Mouse (Mus musculus) lung, embryonic 14.5 days (tissue): ENCODE data around the gene Mpp2. TPM values are rescaled to one million over a fixed set of nuclear protein-coding genes. Genes with fewer than 3 reads are reported as not detected.

Source experiments
- ATAC-seq: fragments of 200-750 bp; cut with Nextera tagmentation; 2 replicates; pipeline ENCODE4 v1.8.0; 2017; ENCODE audit warnings: mild to moderate bottlenecking, moderate TSS enrichment, moderate library complexity; ENCODE audit not compliant: insufficient read depth
- DNase-seq: peaks from one replicate; pipeline ENCODE4 v3.0.0-alpha.2; 2015
- H3K27ac ChIP-seq: fragments of 300-500 bp; sonication (generic); 2 replicates; pipeline ENCODE4 v1.5.1; 2014; ENCODE audit warnings: low read depth, mild to moderate bottlenecking, moderate library complexity
- H3K27me3 ChIP-seq: fragments of 300-500 bp; sonication (generic); 2 replicates; pipeline ENCODE4 v1.6.1; 2014; ENCODE audit warnings: low read length, control low read depth; ENCODE audit not compliant: insufficient read depth
- H3K36me3 ChIP-seq: fragments of 300-500 bp; sonication (generic); 2 replicates; pipeline ENCODE4 v1.6.1; 2014; ENCODE audit warnings: control low read depth; ENCODE audit not compliant: insufficient read depth
- H3K4me1 ChIP-seq: fragments of 300-500 bp; sonication (generic); 2 replicates; pipeline ENCODE4 v1.6.1; 2014; ENCODE audit warnings: antibody characterized with exemption, control low read depth; ENCODE audit not compliant: insufficient read depth
- H3K4me2 ChIP-seq: fragments of 300-500 bp; sonication (generic); 2 replicates; pipeline ENCODE4 v1.6.1; 2014; ENCODE audit warnings: mild to moderate bottlenecking
- H3K4me3 ChIP-seq: fragments of 300-500 bp; sonication (generic); 2 replicates; pipeline ENCODE4 v1.5.1; 2014; ENCODE audit warnings: low read depth, low read length
- H3K9ac ChIP-seq: fragments of 300-500 bp; sonication (generic); 2 replicates; pipeline ENCODE4 v1.6.1; 2014
- H3K9me3 ChIP-seq: fragments of 300-500 bp; sonication (generic); 2 replicates; pipeline ENCODE4 v1.6.1; 2016; ENCODE audit warnings: low read depth, low read length, control low read depth
- CTCF ChIP-seq: IDR thresholded peaks from 2 replicates; pipeline ENCODE4 v1.5.1; 2016; ENCODE audit warnings: antibody characterized with exemption, low read depth
- WGBS: fragments of 180-500 bp; shearing (Covaris S2); extraction: QIAGEN DNeasy Blood & Tissue Kit; methylation state at CpG from one replicate; pipeline ENCODE4 v1.1.7; 2014; 5-methylcytosine and 5-hydroxymethylcytosine counted together
- polyA plus RNA-seq: library from polyadenylated mRNA; unstranded; fragments of >200 nt; fragmentation: Nextera tagmentation; extraction: Ambion mirVana; gene quantifications from 2 replicates; pipeline ENCODE4 v1.2.1, GENCODE M21; 2014

Gene Mpp2
- polyA plus RNA-seq, 1 experiment from 2014 or later, result 6.3 TPM

- H3K4me1 ChIP-seq, result peaks cover 11% of the 10 kb centered on the region; the same call in 1 of the 2 replicates
- WGBS, result under 1% methylated on average over 20 of the region's 20 CpGs
- no peaks in the 10 kb centered on the region for H3K9me3 ChIP-seq
- peak overlapping the region; percentile 85 for H3K27ac ChIP-seq
- ATAC-seq (peak; percentile 61), DNase-seq (peak; percentile 92)
- peak overlapping the region; percentile 56 for H3K9ac ChIP-seq
- TF ChIP-seq CTCF, result peak; percentile 65
- H3K27me3 ChIP-seq, result no peaks in the 10 kb centered on the region
- H3K4me2 ChIP-seq, result peak overlapping the region; percentile 95
- H3K4me3 ChIP-seq, result peak overlapping the region; percentile 68
- no peaks in the 10 kb centered on the region for H3K36me3 ChIP-seq
Observed at GRCm38 (mm10) chr11:102089088-102089808, 933 bp upstream of the Mpp2 start.

GRCm38 (mm10) chr11:102087081-102087751, 1.1 kb downstream of the Mpp2 start:
- peak overlapping the region; percentile 68 for H3K4me3 ChIP-seq
- no peaks in the 10 kb centered on the region for H3K27me3 ChIP-seq
- no peaks in the 10 kb centered on the region for H3K9me3 ChIP-seq
- TF ChIP-seq CTCF, result no peak
- H3K27ac ChIP-seq, result peak overlapping the region; percentile 85
- no peaks in the 10 kb centered on the region for H3K36me3 ChIP-seq
- H3K4me1 ChIP-seq, result peaks cover 11% of the 10 kb centered on the region
- ATAC-seq (peak; percentile 84), DNase-seq (peak; percentile 92)
- WGBS, result under 1% methylated on average over 39 of the region's 39 CpGs
- peak overlapping the region; percentile 56 for H3K9ac ChIP-seq
- peak overlapping the region; percentile 95 for H3K4me2 ChIP-seq

GRCm38 (mm10) chr11:102086331-102086730, 2.0 kb downstream of the Mpp2 start:
- Histone ChIP-seq H3K27me3 (no peaks in the 10 kb centered on the region), H3K4me2 (peak overlapping the region; percentile 95), H3K4me3 (peak overlapping the region; percentile 68; the same call in 1 of the 2 replicates), H3K36me3 (no peaks in the 10 kb centered on the region), H3K27ac (0 out of 2 replicates have a peak overlapping the region, but pooled peaks have one; percentile 85), H3K4me1 (peaks cover 11% of the 10 kb centered on the region), H3K9me3 (no peaks in the 10 kb centered on the region), H3K9ac (peak overlapping the region; percentile 56; the same call in 1 of the 2 replicates)
- ATAC-seq (no peak), DNase-seq (peak; percentile 29)
- WGBS, result 10% methylated on average over 3 of the region's 3 CpGs
- peak; percentile 39 for TF ChIP-seq CTCF

GRCm38 (mm10) chr11:102084159-102084558, 4.2 kb downstream of the Mpp2 start:
- Histone ChIP-seq H3K4me1 (peaks cover 11% of the 10 kb centered on the region), H3K4me3 (no peak overlapping the region), H3K9me3 (no peaks in the 10 kb centered on the region), H3K4me2 (no peak overlapping the region), H3K9ac (no peak overlapping the region), H3K27ac (no peak overlapping the region), H3K36me3 (no peaks in the 10 kb centered on the region), H3K27me3 (no peaks in the 10 kb centered on the region)
- no peak for ATAC-seq
- no peak for DNase-seq
- no peak for TF ChIP-seq CTCF
- WGBS, result 50% methylated on average over 7 of the region's 7 CpGs

DNA sequence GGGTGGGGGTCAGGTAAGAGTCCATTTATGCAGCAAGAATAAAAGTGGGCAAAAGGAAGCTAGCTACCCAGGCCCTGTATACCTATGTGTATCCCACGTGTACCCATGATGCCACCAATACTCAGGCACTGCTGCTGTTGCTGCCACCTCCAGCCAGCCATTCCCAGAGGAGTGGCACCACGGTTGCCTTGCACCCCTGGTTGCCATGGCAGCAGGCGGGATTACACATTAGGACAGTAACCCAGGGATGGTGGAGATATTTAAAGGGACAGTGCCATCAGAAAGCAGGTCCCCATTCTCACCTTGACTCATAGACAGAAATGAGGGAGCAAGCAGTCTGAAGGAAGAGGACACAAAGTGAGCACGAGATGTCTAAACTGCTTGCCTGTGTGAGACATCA, 5.1 kb downstream of the Mpp2 start:
- Histone ChIP-seq H3K27me3 (no peaks in the 10 kb centered on the region), H3K27ac (no peak overlapping the region), H3K36me3 (0 out of 2 replicates have a peak, but pooled peaks cover 3% of the 10 kb centered on the region), H3K9ac (no peak overlapping the region), H3K9me3 (no peaks in the 10 kb centered on the region), H3K4me2 (no peak overlapping the region), H3K4me1 (peaks cover 7% of the 10 kb centered on the region; the same call in 1 of the 2 replicates), H3K4me3 (no peak overlapping the region)
- DNase-seq, result no peak
- ATAC-seq, result no peak
- no peak for TF ChIP-seq CTCF
- WGBS, result 56% methylated on average over 4 of the region's 4 CpGs

- H3K4me1 ChIP-seq, result peaks cover 7% of the 10 kb centered on the region; the same call in 1 of the 2 replicates
- DNase-seq (peak; percentile 94), ATAC-seq (peak; percentile 90)
- peak overlapping the region; percentile 94 for H3K4me2 ChIP-seq
- no peak for TF ChIP-seq CTCF
- peak overlapping the region; percentile 39 for H3K4me3 ChIP-seq
- no peak overlapping the region for H3K27ac ChIP-seq
- peak overlapping the region; percentile 48 for H3K9ac ChIP-seq
- WGBS, result under 1% methylated on average over 18 of the region's 18 CpGs
- 0 out of 2 replicates have a peak, but pooled peaks cover 5% of the 10 kb centered on the region for H3K36me3 ChIP-seq
- no peaks in the 10 kb centered on the region for H3K9me3 ChIP-seq
- no peaks in the 10 kb centered on the region for H3K27me3 ChIP-seq
Observed at GRCm38 (mm10) chr11:102082322-102082721, 6.0 kb downstream of the Mpp2 start.

DNA sequence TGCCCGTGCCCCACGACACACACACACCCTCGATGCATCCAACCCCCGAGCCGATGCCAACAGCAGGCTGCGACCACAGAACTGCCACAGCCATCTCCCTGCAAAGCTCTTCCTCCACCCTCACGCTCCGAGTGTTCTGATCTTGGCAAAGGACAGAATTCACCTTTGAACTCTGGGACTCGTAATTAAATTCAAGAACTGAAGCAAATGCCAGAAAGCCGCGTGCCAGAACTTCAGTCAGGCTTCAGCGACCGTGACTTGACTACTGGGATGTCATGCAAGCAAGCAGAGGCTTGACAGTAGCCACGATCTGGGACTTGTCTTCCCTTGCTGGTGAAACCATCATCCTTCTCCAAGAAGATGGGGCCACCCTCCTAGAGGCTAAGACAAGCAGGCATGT, 14.6 kb downstream of the Mpp2 start:
- H3K36me3 ChIP-seq, result peaks cover 5% of the 10 kb centered on the region; the same call in 1 of the 2 replicates
- no peak overlapping the region for H3K4me2 ChIP-seq
- no peak overlapping the region for H3K27ac ChIP-seq
- no peaks in the 10 kb centered on the region for H3K9me3 ChIP-seq
- no peak overlapping the region for H3K9ac ChIP-seq
- ATAC-seq (no peak), DNase-seq (no peak)
- no peak for TF ChIP-seq CTCF
- WGBS, result 78% methylated on average over 14 of the region's 14 CpGs
- no peaks in the 10 kb centered on the region for H3K27me3 ChIP-seq
- H3K4me3 ChIP-seq, result no peak overlapping the region
- H3K4me1 ChIP-seq, result 0 out of 2 replicates have a peak, but pooled peaks cover 3% of the 10 kb centered on the region
